Mouse (Mus musculus) megakaryocyte, embryonic 14.5 days (primary cell): ENCODE measurements around the gene Ppan.

Experiments used
- FLI1 ChIP-seq: IDR thresholded peaks from 2 replicates; pipeline ENCODE4 v1.6.1; 2012; ENCODE audit warnings: low read length, inconsistent platforms, mixed read lengths
- GATA1 ChIP-seq: IDR thresholded peaks from 3 replicates; pipeline ENCODE4 v1.6.1; 2012; ENCODE audit warnings: mixed read lengths, low read length, inconsistent platforms, borderline replicate concordance

GRCm38 (mm10) chr9:20842670-20843069 lies 45.3 kb upstream of the Ppan start:
- TF ChIP-seq GATA1: no peak
- no peak for TF ChIP-seq FLI1
